Mouse (Mus musculus) large intestine, adult 2 months (tissue): ENCODE data around the gene Rras. TPM values are rescaled to one million over a fixed set of nuclear protein-coding genes. Genes with fewer than 3 reads are reported as not detected.
A peak's percentile ranks its signal among the peaks of the same experiment; 100 is the strongest.

Experiments
- DNase-seq: peaks from one replicate; pipeline ENCODE4 v3.0.0-alpha.2; 2012; ENCODE audit warnings: low read depth, low spot score
- WGBS: fragments of 180-500 bp; shearing (Covaris S2); methylation state at CpG from one replicate; pipeline ENCODE4 v1.1.7; 2018; 5-methylcytosine and 5-hydroxymethylcytosine counted together
- polyA plus RNA-seq: library from polyadenylated mRNA; depleted of rRNA; stranded (reverse); fragments of >200 nt; gene quantifications from 2 replicates; pipeline ENCODE4 v1.2.3, GENCODE M21; 2012; rRNA removed

Gene Rras
- polyA plus RNA-seq = 112 and 124 TPM in 2 replicates

DNA sequence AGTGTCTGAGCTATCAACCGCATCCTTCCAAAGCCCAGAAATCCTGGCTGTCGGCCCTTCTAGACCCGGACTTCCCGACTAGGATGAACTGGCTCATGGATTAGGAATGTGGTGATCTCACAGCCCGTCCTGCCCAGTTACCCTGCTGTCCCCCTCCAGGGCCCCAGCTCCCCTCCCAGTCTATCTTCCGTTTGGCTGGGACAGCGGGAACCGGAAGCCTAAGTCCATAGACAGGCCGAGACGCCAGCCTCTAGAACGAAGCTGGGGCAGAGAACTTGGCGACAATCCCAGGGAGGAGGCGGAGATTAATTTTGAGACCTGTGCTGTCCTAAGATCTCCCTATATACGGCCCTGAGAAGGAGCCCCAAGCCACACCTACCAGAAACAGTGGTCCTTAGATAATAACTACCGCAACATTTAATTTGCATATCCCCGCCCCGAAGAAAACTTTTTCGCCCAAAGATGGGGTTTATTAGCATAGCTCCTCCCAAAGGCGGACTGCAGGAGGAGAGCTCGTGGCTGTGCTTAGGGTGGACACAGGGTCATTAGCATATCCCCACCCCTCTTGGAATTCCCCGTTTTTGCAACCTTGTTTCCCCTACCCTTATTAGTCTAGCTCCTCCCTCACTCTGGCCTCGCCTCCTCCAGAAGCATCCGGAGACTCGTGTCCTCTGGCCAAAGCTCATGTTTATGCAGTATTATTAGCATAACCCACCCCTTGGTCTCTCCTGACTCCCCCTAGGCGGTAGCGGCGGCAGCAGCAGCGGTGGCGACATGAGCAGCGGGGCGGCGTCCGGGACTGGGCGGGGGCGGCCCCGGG, at the start of gene Rras:
Rras (plus strand) TSS at position 720 of the 820 bp plus-strand sequence.
- peak; percentile 99 for DNase-seq
- WGBS = under 1% methylated on average over 36 of the region's 36 CpGs

DNA sequence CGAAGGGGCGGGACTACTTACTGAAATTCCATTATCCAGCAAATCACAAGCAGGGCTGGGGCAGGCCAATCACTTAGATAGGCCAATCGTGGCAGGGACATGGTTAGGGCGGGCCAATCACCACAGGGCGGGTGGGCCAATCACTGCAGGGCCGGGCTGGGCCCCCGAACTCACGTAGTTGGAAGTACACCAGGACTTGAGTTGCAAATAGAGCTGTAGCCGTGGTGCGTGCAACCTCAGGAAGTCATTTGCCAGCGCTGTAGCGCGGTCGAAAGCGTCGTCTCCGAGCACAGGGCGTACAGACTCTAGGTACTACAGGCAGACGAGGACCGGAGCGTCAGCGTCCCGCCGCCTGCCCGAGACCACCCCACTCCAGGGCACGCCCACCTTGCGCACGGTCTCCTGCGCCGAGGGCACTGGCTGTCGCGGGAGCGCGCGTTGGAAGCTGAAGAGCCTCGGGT, 47.5 kb upstream of the Rras start:
- under 1% methylated on average over 36 of the region's 36 CpGs for WGBS
- DNase-seq = no peak

GRCm38 (mm10) chr7:44971142-44971541, 46.6 kb upstream of the Rras start:
- DNase-seq = no peak

DNA sequence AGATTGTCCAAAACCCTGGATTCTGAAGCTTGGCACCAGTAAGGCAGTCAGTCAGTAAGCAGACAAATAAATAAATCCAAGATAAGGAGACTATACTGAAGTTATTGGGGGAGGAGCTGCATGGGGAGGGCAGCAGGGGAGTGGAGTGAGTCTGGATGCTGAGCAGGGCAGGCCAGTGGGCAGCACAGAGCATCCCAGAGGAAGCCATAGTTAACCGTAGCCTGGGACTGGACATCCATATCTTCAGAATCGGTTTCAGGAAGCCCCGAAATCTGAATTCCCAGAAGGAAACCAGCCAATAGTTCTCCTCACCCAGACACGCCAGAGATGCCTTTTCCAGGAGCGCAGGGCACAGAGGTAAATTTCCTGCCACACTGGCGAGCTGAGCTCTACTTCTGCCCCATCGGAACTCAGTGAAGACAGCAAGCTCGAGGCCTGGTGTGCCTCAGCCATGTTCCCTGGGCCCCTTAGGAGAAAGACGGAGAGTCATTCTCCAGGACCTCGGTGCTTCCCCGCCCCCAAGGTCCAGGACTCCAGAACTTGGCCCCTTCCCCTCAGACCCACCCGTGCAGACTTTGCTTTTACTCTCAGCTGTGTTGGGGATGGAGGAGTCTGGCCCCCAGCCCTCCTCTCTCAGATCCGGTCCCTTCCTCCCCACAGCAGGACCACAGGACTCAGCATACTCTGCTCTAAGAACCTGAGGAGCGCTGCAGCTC, 44.2 kb upstream of the Rras start:
- WGBS = 52% methylated on average over 14 of the region's 14 CpGs
- no peak for DNase-seq

More at GRCm38 (mm10) chr7:44971142-44971541, 46.6 kb upstream of the Rras start:
- WGBS = 51% methylated on average over 7 of the region's 7 CpGs

DNA sequence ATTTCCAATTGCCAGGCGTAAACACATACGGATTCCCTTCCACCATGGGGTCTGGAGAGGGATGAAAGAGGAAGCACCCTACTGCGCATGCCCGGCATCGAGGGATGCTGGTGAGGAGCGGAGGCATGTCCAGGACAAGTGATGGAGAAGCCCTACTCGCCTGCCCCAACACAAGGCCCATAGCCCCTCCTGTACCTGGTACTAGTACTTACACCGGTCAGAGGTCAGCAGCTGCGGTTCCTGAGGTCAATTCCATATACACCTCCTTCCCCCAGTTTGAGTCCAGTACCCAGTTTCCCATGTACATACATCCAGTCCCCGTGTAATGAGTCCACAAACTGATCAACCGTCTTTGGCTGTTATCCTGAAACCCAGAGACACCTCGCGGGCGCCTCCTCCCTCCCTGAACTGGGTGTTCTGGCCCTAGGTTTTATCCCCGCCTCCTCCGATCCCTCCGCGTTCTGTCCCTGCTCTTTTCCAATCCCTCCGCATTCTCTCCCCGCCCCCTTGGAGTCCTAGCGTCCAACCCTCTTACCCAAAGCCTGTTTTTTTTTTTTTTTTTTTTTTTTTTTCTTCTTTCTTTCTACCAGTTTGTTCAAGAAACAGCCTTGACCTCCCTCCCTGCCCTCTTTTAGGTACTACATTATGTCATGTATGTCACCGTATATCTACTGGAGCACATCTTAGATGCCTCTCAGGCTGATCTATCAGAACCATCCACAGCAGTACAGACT, 43.2 kb upstream of the Rras start, which contains the start of gene Cpt1c:
Cpt1c (minus strand) TSS at position 469 of the 734 bp plus-strand sequence.
- DNase-seq = no peak
- WGBS = 4% methylated on average over 22 of the region's 22 CpGs

- no peak for DNase-seq
- 18% methylated on average over 6 of the region's 6 CpGs for WGBS
These were observed 42.7 kb upstream of the Rras start for GRCm38 (mm10) chr7:44975117-44975419.

- DNase-seq = no peak
- WGBS = 94% methylated on average over 3 of the region's 3 CpGs
These were observed 39.5 kb upstream of the Rras start for GRCm38 (mm10) chr7:44978300-44978699.

DNA sequence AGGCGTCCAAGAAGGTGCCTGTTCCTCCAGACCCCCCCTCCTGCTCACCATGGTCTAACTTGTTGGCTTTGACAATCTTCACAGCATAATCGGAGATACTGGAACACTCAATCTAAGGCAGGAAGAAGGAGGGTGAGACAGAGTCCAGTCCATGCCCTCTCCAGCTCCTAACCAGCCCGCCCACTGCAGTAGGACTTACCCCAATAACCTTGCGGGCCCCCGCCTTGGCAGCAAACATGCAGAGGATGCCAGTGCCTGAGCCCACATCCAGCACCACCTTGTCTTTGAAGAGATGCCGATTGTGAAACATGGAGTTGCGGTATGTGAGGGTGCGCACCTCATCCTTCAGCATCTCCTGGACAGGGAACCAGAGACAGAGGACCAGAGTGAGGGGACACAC, 36.2 kb upstream of the Rras start:
- no peak for DNase-seq
- WGBS = 93% methylated on average over 8 of the region's 8 CpGs

GRCm38 (mm10) chr7:44983085-44983484, 34.7 kb upstream of the Rras start:
- 19% methylated on average over 6 of the region's 6 CpGs for WGBS
- no peak for DNase-seq

GRCm38 (mm10) chr7:44983944-44984832, 33.6 kb upstream of the Rras start:
- 74% methylated on average over 7 of the region's 7 CpGs for WGBS
- DNase-seq = no peak

GRCm38 (mm10) chr7:44984833-44985164, 33.0 kb upstream of the Rras start:
- DNase-seq = no peak
- 44% methylated on average over 3 of the region's 3 CpGs for WGBS

DNA sequence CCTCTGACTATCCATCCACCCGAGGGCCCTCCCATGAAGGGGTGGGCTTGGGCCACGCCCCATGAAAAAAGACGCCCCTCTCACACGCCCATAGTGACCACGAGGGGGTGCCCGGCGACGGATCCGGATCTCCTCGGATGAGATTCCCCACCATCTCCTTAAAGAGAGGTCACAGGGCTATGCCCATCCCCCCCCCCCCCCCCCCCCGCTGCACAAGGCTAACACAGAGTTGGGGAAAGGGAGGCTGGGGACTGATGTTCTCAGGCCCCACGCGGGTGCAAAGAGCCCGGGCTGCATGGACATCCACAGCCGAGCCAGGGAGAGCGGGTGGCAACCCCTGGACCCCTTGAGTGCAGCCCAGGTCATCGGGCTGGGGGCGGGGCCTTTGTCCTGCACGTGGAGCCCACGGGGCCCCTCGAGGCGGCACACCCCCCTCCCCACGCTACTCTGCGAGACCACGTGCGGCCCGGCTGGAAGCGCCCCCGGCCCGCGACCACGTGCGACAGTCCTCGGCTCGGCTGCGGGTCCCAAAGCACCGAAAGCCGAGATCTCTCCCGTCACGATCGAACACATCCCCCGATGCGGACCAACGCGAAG, 32.1 kb upstream of the Rras start:
- WGBS = 2% methylated on average over 44 of the region's 45 CpGs
- no peak for DNase-seq

- WGBS = 1% methylated on average over 42 of the region's 42 CpGs
- DNase-seq = peak; percentile 99
These were observed 31.4 kb upstream of the Rras start, which contains the start of gene Prmt1 for GRCm38 (mm10) chr7:44986192-44986878. Prmt1 (minus strand) TSS chr7:44986568.

GRCm38 (mm10) chr7:44986879-44987718, 30.7 kb upstream of the Rras start:
- no peak for DNase-seq
- under 1% methylated on average over 29 of the region's 29 CpGs for WGBS

DNA sequence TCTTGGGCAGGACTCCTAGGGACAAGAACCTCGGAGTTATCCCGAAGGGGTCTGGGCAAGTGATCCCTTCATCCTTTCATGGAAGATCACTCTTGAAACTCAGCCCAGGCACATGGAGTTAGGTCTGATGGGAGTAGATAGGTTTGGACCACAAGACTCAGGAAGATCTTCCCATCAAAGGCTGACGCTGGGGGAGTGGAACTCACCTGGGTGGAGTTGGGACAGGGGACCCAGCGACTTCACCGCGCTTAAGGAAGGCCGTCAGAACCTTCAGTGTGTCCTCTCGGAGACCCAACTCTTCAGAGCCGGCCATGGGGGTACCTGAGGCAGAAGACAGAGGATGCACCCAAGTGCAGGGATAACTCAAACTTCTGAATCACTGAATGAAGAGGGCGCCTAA, 21.1 kb upstream of the Rras start:
- WGBS = 7% methylated on average over 10 of the region's 10 CpGs
- DNase-seq = no peak

- under 1% methylated on average over 43 of the region's 43 CpGs for WGBS
- peak; percentile 94 for DNase-seq
These were observed 20.4 kb upstream of the Rras start, which contains the start of gene Irf3 for GRCm38 (mm10) chr7:44997231-44997939. Irf3 (plus strand) TSS chr7:44997648.

GRCm38 (mm10) chr7:44997940-44998428, 19.8 kb upstream of the Rras start:
- under 1% methylated on average over 15 of the region's 15 CpGs for WGBS
- DNase-seq = no peak
